Mouse (Mus musculus): Measurements from ENCODE around the gene Cxcr4.

Cxcr4 gene

DNA sequence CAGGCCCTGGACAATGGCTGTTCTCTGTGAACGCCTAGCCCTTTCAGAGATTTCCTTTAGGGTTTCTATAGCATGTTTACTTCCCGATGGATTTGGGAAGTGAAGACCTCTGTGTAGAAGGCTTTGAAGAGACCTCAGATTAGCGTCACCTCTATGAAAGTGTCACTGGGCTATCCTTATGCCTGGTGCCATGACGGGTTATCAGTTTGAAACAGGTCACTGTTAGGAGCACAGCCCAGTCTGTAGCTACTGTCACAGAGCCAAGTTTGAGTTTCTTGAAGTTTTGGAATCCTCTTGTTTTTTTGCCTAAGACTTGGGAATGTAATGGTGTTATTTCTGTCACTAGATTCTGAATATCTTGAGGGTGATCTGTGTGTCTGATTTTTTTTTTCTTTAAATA, 17.0 kb downstream of the Cxcr4 start:
- in situ Hi-C loops (cut with MboI): loop anchor here (25.0 kb wide), 1 partner anchor 163 kb away; the partner anchor contains the start of gene Dars

DNA sequence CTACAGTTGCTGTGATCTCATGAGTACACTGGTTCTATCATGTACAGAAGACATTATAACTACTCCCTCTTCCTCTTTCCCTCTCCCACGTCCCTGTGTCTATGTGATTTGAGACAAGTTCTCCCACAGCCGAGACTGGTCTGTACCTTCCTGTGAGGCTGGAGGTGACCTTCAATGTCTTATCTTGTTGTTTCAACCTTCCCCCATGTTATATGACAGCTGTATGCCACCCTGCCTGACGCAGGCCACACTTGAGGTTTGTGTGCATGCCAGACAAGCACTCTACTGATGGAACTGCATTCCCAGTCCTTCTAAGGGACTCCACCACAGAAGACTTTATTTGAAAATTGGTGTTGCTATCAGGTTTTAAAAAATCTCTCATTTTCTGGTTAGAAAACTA, 21.1 kb downstream of the Cxcr4 start:
- in situ Hi-C loops (cut with MboI): no loop called here

DNA sequence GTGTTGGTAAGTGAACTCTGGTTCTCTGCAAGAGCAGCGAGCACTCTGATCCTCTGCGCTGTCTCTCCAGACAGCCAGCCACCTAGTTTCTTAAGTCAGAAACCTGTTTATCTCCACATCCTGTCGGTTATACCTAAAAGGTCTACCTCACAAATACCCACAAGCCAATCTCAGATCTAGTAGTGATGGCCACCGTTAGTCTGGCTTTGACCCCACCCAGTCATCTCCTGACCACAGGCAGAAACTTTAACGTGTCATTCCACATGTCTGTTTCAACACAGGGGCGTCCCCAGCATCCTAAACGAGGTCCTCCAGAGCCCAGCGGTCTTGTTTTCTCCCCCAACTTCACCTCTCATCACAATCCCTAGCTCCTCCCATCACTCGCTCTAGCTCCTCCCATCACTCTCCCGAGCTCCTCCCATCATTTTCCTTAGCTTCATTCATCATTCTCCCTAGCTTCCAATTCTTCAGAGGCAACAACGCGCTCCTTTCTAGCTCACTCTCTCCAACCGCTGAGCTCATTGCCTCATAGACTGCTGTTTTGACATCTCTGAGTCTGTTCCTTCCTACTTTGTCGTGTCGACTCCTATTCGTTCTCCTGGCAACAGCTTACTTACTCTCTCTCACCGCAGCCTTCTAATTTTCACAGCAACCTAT, 22.0 kb downstream of the Cxcr4 start:
- in situ Hi-C loops (cut with MboI): no loop called here

DNA sequence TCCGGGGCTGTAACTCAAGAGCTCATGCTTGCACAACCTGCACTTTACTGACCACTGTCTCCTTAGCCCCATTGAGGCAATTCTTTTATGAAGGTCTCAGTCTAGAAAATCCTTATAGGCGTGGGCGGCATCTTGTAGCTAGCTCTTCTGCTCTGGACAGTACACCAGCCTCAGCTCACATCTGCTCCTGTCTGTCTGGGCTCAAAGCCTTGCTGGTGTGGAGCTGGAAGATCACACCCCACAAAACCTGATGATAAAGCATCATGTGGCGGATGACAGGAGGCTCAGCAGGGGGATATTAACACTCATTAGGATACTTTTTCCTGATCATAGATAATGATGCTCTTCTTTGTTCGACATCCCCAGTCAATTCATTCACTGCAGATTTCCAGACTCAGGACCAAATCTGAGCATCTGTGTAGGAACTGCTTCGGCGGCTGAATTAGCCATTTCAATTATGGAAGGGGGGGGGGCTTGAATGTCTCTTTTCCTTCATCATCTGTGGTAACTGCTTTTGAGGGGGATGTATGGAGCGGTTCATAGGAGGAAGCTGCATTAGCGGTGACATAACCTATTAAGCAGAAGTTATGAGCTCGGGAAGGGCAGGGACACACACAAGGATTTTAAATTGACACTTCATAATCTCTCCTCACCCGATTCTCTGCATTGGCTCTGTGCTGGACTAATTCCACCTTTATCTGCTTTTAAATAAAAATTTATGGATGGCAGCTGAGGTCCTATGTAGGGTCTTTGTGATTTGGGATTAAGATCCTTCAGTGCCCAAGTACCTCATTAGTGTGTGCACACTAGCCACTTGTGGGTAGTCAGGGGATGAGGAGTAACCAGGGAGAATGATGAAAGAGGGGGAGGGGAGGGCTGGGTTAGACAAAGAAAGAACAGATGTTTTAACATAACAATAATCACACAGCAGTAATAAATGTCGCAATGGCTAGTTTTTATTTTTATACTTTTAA, 24.6 kb downstream of the Cxcr4 start:
- in situ Hi-C loops (cut with MboI): no loop called here

DNA sequence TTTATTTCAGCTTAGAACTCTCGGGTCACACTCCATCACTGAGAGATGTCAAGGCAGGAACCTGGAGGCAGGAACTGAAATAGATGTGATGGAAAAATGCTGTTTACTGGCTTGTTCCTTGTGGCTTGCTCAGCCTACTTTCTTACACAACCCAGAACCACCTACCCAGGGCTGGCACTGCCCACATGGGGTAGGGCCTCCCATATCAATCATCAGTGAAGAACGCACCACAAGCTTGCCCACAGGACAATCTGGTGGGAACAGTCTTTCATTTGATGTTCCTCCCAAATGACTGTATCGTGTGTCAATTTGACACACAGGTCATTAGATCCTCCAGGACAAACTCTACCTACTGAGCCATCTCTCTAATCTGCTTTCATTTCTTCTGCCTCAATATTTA, 28.2 kb downstream of the Cxcr4 start:
- in situ Hi-C loops (cut with MboI): no loop called here

DNA sequence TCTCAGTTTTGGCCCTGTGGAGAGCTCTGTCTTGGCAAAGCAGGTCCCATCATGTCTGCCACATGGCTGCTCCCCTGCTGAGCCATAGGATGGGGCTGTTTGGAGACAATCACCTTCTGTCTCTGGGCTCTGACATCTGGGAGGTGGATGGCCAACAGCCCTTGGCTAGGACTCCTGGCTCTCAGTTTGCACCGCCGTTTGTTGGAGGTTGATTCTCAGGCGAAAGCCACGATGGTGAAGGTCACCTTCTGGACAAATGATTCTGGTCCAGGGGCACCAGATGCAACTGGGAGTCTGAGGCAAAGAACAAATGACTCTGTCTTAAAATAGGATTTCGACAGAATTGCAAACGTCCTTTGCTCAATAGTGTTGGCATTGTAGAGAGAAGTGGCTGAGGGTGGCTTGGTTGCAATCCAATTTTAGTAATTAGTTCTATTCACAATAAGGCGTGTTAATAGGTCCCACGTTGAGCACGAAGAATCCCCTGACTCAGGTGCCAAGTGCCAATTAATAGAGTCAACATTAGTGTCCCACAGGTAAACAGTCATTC, 30.7 kb downstream of the Cxcr4 start:
- in situ Hi-C loops (cut with MboI): no loop called here

DNA sequence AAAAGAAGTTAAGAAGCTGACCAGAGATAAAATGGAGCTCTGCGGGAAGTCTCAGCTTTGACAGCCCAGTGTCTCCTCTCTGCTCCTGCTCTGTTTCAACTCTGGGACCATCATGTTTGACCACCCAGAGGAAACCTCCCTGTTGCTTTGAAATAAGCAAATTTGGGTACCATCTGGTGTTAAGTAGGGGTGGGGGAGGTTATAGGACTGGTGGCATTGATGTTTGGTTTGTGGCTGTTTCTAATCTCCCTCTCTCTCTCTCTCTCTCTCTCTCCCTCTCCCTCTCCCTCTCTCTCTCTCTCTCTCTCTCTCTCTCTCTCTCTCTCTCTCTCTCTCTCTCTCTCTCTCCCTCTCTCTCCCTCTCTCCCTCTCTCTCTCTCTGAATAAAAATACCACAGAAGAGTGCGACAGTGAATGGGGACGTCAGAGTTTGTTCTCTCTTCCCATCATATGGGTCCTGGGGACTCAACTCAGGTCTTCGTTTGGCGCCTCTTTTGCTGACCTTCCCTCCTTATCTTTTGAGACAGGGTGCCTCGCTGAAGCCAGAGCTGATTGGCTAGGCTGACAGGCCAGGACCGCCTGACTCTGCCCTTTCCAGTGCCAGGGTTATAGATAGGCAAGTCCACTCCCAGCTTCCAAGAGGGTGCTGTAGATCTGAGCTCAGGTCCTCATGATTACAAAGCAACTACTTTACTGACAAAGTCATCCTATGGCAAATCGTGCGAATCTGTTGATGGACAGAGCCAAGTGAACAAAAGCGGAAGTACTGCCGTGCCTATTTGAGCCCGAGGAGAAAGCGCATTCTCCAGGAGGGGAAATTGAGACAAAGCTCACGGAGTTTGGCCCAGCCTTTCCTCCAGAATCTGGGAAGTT, 31.4 kb downstream of the Cxcr4 start:
- in situ Hi-C loops (cut with MboI): no loop called here

DNA sequence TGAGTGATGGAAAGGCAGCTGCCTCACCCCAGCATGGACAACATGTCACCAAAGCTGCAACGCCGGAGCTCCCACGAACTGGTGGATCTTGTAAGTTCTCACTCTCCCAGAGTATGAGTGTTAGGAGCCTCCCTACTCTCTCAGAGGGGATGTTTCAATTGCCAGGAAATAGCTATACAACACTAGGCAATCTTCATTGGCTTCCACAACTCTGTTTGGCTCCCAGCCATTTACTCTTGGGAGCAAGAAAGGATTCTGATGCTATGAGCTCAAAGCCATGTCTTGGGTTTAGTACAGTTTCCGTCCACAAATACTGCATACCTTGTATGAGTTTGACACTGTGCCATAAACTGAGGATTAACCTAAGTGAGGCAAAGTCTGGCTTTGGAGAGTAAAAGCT, 34.1 kb downstream of the Cxcr4 start:
- in situ Hi-C loops (cut with MboI): no loop called here

DNA sequence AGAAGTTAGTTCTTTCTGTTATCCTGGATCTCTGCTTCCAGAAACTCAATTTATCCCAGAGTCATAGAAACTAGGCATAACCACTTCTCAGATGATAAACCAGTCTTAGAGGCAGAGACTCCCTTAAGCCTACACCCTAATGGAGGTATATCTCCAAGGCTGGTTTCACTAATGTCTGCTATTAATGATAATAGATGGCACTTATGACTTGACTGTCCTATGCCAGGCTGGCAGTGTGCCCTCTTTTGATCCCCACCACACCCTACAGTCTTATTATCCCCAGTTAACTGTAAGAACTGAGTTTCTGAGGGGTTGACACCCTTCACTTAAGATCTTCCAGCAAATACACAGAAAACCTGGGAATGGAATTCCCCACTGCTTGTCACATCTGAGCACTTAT, 39.5 kb downstream of the Cxcr4 start:
- in situ Hi-C loops (cut with MboI): no loop called here

DNA sequence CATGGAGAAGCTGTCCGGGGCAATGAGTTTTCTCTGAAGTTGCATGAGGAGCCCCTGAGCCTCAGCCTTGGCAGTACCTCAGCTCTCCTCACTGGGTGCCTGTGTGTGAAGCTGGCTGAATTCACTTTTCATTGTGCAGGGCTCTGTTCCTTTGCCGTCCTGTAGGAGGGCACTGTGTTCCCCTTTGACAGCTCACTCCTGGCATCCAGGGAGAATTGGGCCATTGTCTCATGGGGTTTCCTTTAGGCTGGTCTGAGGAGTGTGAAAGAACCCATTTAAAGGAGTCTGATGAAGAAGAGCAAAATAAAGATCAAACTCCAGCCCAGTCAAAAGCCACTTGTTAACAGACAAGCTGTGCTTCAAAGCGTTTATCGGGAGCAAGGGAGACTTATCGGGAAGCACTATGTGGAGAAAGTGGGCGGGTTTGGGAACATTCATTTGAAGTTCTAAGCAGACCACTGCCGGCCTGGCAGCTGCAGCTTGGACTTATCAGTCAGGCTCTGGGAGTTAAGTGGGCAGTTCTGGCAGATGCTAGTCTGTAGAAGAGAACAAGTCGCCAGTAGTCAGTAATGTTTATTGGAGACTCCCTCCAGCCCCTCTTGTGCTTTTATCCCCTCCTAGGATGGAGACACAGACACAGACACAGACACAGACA, 40.2 kb downstream of the Cxcr4 start:
- in situ Hi-C loops (cut with MboI): no loop called here

DNA sequence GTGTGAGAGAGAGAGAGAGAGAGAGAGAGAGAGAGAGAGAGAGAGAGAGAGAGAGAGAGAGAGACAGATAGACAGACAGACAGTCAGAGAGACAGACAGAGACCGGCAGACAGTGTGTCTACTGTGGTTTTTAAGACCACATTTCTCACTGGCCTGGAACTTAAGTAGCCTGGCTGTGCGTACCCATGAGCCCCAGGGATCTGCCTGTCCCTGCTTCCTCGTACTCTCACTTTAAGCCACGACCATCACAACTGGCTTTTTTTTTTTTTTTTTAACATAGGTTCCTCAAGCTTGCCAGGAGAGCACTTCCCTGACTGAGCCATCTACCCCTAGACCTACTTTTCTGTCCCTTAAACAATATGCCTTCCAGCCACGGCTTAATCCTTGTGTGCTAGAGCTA, 42.7 kb downstream of the Cxcr4 start:
- in situ Hi-C loops (cut with MboI): no loop called here

DNA sequence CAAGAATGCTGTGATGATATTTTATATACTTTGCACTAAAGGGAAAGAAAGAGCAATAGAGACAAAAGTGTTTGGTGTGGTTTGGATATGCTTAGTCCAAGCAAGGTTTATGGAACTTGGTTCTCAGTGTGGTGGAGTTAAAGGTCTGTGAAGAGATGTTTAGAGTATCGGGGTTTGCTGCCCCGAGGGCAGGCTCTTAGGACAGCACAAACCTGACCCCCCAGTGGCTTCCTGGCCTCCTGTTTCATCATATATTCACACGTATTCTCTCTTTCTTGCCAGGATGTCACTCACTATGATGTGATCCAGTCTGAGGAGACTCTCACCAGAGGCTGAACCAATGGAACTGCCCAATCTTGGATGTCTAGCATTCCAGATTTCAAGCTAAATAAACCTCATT, 43.1 kb downstream of the Cxcr4 start:
- in situ Hi-C loops (cut with MboI): no loop called here

DNA sequence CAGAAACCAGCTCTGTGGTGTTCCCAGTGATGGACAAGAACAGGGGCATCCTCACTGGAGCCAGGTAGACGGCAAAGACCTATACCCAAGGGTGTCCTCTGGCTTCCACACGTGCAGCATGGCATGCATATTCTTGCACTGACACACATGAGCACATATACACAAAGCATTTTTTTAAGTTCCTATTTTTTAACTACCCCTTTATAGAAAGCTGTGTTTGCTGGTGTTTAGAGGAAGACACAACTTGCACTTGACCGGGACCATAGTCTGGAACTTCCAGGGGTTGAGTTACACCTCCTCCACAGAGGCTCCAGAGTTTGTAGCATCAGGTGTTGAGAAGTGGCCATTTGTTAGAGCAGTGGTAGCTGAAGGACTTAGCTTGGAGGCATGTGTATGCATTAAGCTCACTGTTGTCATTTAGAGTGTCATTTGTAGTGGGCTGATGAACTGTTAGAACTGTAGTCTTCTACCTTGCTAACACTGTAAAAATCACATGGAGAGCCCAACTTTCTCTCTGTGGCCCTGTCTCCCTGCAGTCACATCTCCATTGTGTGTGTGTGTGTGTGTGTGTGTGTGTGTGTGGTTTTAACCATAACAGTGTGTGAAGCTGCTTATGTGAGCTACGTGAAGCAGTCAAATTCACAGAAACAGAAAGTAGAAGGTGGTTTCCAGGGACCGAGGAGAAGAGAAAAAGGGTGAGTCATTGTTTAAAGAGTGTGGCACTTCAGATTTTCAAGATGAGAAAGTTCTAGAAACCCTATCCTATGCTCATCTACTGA, 43.7 kb downstream of the Cxcr4 start:
- in situ Hi-C loops (cut with MboI): no loop called here

DNA sequence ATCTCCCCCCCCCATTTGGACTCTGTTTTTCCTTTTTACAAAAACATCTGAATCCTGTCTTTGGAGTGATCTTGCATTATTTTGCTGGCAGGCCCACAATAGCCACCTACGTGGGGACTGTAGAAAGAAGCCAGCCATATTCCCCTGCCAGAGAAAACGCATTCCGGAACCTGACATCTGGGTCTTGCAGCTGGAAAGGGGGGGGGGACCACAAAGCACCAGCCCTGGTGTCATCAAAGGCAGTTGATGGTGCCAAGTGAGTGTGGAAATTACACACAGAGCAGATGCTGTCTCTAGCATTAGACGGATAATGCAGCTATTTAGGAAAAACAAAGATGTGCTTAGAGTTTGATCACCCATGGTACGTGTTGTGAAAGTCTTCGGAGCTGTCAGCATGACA, 46.4 kb downstream of the Cxcr4 start:
- in situ Hi-C loops (cut with MboI): no loop called here

DNA sequence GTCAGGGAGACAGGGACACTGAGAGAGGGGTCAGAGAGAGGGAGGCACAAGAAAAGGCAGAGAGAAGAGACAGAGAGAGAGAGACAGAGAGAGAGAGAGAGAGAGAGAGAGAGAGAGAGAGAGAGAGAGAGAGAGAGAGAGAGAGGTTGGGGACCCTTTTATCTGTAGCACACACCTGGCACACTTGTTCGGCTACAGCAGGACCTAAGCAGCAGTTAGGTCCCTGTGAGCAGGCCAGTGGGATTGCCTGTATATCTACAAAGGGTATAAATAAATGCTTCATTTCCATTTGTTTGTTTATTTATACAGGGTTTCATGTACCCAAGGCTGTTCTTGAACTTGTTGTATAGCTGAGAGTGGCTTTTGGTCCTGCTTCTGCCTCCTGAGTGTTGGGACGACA, 49.0 kb downstream of the Cxcr4 start:
- in situ Hi-C loops (cut with MboI): no loop called here

DNA sequence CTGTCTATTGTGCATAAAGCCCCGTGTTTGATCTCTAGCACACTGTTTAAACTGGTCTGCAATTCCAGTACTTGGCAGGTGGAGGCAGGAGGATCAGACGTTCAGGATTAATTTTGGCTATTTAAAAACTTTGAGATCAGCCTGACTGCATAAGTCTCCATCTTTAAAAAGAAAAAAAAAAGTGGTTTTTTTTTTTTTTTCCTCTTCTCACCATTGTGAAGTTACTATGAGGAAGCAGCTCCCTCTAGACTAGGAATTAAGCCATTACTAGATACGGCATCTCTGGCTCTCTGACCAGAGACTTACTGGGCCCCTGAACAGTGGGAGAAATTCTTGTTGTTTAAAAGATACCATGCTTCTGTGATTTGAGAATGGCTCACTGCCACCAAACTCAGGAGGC, 49.5 kb downstream of the Cxcr4 start:
- in situ Hi-C loops (cut with MboI): no loop called here

DNA sequence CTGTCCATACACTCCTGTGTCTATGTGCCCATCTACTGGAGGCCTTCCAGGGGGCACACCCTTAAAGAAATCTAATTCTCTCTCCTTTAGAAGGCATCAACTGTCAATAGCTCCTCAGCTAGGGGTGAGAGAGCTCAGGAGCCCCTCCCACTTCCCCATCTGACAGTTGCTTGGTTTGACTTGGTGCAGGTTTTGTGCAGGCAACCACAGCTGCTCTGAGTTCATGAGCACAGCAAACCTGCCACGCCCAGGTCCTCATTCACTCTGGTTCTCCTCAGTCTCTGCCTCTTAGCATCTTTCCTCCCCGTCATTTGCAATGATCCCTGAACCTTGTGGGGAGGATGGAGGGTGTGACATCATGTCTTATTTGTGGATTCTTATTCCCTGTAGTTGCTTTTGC, 51.9 kb downstream of the Cxcr4 start:
- in situ Hi-C loops (cut with MboI): no loop called here

DNA sequence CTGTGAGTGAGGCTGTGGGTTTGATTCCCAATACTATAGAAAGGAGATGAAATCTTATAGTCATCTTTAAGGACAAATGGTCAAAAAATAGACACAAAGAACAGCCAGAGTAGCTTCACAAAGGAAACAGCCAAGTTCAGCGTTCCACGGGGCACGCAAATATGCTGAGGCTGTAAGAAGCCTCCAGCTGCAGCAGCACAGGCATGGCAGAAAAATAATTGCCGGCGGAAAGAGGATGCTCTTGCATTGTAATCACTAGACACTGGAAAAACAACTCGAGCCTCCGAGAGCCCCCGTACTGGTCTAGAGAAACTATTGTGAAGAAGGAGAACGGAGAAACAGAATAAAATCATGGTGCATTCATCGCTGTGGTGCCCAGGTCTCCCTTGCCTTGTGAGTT, 52.5 kb downstream of the Cxcr4 start:
- in situ Hi-C loops (cut with MboI): no loop called here
